Mouse (Mus musculus) kidney, postnatal 36 days (tissue): ENCODE data around the gene Dbnl.
A peak's percentile ranks its signal among the peaks of the same experiment; 100 is the strongest.

Experiments used
- DNase-seq, 2 experiments: peaks; one replicate each; pipeline ENCODE4 v3.0.0; 2021 to 2022; ENCODE audit warnings: mixed read lengths in 2 of 2

The Dbnl gene

DNA sequence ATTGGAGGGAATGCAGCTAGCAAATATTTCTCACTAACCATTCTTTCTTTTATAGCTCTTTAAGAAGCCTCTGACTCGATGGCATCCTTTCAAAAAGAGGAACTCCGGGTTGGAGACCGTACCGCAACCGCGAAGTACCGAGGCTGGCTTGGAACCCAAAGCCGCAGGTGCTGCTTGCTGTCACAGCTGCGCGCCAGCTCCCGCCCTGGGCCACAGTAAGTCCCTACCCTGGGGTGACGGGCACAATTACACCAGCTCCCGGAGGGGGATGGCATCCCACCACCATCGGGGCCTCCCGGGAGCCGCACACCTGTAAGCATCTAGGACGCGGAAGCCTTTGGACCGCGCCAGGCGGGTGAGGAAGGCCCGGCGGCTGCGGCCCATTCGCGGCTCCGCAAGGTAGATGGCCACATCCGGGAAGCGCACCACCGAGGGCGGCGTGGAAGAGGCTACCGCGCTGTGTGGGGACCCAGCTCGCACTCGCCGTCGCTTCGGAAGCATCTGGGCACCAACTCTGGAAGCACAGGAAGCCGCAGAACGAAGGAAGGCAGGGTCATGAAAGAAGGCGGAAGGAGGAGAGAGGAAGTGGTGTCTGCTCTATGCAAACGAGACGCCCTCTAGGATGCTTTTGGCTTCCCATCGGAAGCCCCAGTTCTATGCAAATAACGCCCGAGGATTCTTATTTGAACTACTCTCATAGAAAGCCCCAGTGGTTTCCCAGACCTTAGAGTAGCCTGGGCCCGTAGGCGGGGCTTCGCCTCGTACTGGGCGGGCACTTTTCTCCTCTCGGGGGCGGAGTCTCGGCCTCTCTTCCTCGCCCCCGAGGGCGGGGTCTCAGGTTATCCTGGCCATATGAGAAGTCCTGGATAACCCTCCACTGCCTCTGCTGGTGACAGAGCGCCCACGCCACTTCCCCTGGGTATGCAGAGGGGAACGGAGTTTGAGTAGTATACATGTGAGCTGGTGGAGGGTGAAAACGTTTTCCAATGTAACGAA is 49.3 kb downstream of the Dbnl start, which contains the start of gene Polm:
Gene Polm (minus strand): TSS at position 766 of the 996 bp plus-strand sequence.
- DNase-seq = peak; percentile 96 to 97

- no peak for DNase-seq
These were observed 52.1 kb downstream of the Dbnl start for GRCm38 (mm10) chr11:5840346-5840745.

DNA sequence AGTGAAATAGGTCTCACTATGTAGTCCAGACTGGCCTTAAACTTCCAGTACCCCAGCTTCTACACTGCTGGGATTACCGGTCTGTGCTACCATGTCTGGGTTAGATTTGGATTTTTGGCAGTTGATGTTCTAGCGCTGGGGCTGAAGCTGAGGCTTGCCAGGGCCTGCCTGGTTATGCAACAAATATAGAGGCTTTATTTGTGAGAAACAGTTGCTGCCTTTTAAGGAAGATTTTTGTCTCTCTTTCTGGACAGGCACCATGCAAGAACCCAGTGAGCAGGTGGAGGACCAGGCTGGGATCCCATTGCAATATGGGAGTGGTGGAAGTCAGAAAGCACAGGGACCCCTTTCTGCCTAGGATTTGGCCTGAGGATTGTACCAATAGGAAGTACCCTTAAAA is 53.5 kb downstream of the Dbnl start:
- no peak for DNase-seq

- DNase-seq = no peak
These were observed 54.8 kb downstream of the Dbnl start for GRCm38 (mm10) chr11:5843131-5843530.

DNA sequence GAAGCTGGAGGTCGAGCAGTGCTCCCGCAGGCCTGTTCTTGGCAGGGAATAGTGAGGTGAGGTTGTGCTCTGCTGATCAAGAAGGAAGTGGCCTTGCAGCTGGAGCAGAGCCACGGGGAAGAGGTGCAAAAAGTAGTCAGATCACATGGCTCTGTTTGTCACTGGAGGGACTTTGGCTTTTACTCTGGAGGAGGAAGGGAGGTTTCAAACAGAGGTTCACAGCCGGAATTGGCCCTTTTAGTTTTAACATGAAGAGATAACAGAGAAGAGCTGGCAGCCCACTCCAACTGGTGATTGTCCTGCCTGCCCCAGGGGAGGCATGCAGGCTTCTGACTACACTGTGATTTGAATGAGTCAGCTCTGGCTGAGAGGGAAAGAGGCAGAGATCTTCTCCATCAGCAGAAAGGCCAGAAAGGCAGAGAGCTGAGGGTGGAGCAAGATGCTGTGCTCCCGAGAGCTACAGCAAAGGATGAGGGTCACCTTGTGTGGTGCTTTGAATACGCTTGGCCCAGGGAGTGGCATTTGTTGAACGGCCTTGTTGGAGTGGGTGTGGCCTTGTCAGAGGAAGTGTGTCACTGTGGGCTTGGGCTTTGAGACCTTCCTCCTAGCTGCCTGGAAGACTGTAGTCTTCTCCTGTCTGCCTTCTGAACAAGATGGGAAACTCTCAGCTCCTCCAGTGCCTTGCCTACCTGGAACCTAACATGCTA is 58.5 kb downstream of the Dbnl start:
- peak; percentile 90 to 93 for DNase-seq

DNA sequence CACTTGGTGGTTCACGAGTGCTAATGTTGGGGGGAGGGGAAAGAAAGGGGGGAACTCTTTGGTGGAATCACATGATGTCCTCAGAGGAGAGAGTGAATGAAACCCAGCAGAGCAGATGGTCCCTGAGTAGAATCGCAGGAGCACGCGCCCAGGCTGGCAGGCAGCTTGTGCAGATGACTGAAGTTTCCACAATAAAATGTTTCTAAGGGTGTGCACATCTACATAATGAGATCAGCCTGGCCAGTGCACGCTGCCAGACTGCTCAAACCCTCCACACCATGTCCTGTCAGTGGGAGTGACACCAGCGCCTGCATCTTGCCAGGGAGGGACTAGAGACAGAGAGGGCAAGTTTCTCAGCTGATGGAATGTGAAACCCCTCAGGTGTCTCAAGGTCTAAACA is 60.5 kb downstream of the Dbnl start:
- no peak for DNase-seq

DNA sequence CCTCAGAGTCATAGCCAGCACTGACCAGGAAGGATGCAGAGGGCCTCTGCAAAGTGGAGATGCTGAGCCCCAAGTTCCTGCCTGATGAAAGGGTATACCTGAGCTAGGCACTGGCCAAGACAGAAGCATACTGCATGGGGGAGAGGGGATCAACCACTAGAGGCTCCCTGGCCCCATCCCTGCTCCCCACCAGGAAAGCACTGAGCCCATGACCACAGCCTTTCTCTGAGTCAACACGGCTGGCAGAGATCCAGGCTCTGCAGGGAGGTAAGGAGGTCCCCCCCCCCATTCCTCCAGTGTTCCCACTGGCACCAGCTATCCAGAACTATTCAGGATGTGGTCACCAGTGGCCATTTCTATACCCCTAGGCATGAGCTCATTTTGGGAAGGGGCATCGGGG is 61.0 kb downstream of the Dbnl start:
- DNase-seq = no peak

- DNase-seq = no peak
These were observed 62.2 kb downstream of the Dbnl start for GRCm38 (mm10) chr11:5850452-5850851.
